Mouse (Mus musculus): Measurements from ENCODE around the gene Ypel2. TPM values are rescaled to one million over a fixed set of nuclear protein-coding genes. Genes with fewer than 3 reads are reported as not detected.

Gene Ypel2
- polyA plus RNA-seq, 2 experiments from 2014 or later = 5.0 to 8.5 TPM

DNA sequence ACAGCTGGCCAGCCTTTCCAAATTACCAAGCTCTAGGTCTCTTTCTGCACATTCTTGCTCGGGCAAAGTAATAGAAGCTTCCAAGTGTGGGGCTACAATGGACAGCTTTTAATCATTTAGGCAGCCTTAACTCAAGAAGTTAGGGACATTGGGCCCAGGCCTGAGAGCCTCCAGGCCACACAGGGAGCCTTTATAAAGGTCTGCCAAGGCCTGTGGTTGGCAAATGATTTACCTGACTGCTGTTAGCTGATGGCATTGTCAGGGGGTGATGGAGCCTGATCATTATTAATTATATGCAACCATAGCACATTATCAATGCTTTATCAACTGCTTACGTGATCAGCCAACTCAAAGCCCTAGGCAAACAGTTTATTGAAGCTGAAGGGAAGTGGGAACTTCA lies 33.2 kb downstream of the Ypel2 start:
- no peak for ATAC-seq

GRCm38 (mm10) chr11:86958721-86959675 lies 34.5 kb downstream of the Ypel2 start:
- no peak for ATAC-seq

GRCm38 (mm10) chr11:86958182-86958581 lies 35.3 kb downstream of the Ypel2 start:
- no peak for ATAC-seq

DNA sequence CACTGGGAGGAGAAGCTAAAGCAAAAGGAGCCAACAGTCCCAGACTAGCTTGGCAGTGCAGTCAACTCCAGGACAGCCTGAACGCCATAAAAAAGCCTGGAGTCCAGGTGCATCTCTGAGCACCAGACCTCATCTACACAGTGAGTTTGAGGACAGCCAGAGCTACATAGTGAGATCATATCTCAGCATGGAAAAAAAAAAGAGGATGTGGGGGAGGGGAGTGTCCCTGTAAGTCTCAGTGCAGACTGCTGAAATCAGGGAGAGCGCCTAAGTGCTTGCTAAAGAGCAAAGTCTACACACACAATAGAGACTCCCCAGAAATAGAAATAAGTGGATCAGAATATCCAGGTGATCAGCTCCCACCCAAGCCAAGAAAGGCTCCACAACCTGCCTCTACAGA lies 37.1 kb downstream of the Ypel2 start:
- no peak for ATAC-seq

GRCm38 (mm10) chr11:86954616-86955270 lies 38.8 kb downstream of the Ypel2 start:
- no peak for ATAC-seq

- no peak for ATAC-seq
Observed at GRCm38 (mm10) chr11:86953096-86953495, 40.4 kb downstream of the Ypel2 start.

GRCm38 (mm10) chr11:86952659-86953058 lies 40.8 kb downstream of the Ypel2 start:
- ATAC-seq = no peak

DNA sequence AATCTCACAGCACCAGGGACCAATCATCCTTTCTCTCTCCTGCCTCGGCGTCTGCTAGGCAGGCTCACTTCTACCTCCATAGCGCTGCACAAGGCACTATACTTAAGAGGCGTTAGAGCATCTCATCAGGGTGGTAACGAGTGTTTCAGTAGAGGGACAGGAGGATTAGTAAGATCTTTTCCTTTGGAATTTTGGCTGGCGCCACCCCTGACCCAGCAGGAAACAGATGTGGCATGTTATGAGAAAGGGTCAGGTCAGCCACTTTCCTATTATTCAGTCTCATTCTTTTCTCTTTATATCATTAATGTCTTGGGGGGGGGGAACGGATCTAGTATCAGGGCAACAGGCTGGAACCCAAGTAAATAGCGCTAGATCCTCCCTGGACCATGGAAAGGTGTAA lies 41.8 kb downstream of the Ypel2 start:
- ATAC-seq = no peak

GRCm38 (mm10) chr11:86950491-86950890 lies 43.0 kb downstream of the Ypel2 start:
- ATAC-seq = no peak

DNA sequence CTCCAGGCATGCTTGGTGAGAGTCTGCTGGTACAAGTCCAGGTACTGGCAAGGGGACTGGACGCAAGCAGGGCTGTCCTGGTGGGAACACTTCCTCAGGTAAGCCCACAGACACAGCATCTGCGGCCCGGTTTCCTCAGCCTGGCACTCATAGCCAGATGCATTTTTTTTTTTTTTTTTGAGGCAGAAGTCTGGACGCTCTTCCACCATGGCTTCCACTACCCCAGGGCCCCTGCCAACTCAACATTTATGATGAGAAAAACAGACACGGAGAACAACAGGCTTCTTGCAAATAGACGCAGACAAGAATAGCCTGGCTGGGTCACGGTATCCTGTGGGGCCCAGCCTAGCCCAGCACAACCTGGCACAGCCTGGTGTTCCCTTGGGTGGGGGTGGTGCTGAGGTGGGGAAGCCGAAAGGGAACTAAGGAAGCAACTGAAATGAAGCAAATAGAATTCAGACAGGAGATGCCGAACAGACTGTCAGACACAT lies 43.5 kb downstream of the Ypel2 start:
- ATAC-seq = no peak

DNA sequence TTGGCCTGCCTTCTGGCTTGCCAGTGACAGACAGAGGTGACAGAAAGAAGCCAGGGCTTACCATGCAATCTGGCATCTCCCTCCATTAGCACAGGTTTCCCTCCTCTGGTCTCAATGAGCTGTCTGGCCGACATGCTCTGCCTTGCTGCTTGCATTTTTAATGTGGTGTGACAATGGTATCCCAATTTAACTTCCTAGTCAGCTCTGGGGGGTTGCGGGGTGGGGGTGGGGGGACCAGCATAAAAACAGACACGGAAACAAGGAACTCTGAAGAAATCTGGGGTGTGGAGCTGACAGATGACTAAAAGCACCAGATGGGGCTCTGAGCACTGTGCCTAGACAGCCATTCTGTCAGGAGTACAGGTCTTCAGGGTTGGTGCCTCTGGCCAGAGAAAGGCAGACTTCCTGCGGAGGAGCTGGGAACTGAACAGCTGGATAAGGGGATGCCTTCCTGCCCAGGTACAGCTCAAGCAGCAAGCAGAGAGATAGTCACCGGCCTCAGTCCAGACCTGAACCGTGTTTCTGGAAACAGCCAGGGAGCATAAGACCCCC lies 46.8 kb downstream of the Ypel2 start:
- no peak for ATAC-seq

- no peak for ATAC-seq
Observed at GRCm38 (mm10) chr11:86945933-86946332, 47.6 kb downstream of the Ypel2 start.

- no peak for ATAC-seq
Observed at GRCm38 (mm10) chr11:86945058-86945457, 48.4 kb downstream of the Ypel2 start.

- ATAC-seq = no peak
Observed at GRCm38 (mm10) chr11:86944539-86944938, 49.0 kb downstream of the Ypel2 start.

- no peak for ATAC-seq
Observed at GRCm38 (mm10) chr11:86941904-86942303, 51.6 kb downstream of the Ypel2 start.

- ATAC-seq = no peak
Observed at GRCm38 (mm10) chr11:86939503-86939902, 54.0 kb downstream of the Ypel2 start.

- no peak for ATAC-seq
Observed at GRCm38 (mm10) chr11:86938551-86938950, 55.0 kb downstream of the Ypel2 start.

DNA sequence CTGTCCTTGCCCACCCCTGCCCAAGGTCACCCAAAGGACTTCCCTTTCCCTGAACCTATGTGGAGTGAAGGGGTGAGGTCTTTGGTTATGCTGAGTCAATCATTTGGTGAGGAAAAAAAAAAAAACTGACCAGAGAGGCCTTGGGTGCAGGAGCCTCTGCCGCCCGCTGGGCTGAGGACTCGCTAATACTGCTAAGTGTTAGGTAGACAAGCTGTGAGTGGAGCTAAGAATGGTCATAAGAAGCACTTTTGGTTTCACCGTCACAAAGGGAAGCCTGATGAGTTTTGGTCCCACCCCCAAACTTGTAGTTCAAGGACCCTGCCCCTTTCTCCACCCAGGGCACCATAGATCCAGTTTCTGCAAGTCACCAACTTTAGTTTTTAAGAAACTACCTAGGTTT lies 55.4 kb downstream of the Ypel2 start:
- ATAC-seq = no peak

- no peak for ATAC-seq
Observed at GRCm38 (mm10) chr11:86936938-86937337, 56.6 kb downstream of the Ypel2 start.

DNA sequence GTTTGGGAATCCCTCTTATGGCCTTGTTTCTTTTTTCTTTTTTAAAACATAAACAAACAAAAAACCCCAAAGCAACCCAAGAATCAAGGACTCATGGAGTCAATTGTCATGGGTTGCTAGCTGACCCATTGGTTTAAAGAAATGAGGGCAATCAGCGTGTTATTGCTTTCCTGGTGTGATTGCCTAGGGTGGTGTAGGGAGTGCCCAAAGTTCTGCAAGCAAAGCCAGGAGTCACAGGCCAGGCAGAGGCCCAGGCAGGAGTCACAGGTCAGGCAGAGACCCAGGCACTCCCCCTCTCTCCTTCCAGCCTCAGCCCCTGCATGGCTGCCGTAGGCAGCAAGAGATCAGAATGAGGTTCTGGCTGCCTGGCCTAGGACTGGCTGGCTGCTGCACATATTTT lies 58.6 kb downstream of the Ypel2 start:
- no peak for ATAC-seq

DNA sequence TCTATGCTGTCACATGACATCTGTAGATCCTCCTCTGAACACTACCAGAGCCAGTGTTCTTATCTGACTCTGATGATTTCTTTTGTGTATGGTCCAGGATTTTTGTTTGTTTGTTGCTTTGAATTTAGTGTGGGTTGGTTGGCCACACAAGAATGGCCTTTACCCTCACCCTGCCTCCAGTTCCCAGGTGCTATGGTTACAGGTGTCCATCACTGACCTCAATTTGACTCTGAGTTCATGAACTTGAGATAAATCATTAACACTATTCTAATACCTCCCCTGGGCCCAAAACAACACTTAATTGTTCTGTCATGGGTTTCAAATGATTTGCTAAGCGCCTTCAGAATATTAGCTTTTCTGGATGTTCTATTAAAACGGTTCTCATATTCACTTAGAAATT lies 61.3 kb downstream of the Ypel2 start:
- ATAC-seq = no peak

DNA sequence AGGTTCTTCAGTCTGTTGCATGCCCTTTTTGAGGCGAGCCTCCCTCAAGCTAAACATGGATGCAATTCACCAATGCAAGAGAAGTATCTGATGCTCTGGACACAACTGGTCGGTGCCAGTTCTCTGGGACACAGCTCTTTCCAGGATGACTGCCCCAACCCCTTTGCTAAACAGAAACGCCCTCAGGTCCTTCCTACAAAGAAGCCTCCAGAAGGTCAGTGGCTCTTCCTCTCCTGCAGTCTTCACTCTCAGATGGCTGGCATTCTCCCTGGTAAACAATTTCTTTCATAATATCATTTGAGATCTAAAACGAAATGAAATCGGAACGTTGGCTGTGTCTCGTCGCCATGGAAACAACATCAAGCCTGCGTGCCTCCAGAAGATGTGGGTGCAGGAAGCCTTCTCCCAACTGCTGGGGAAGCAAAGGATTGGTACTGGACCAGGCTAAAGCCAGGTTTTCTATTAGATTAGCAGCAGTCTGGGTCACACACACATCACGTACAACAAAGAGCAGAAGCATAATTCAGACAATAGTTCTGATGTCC lies 62.8 kb downstream of the Ypel2 start:
- no peak for ATAC-seq

- ATAC-seq = no peak
Observed at GRCm38 (mm10) chr11:86929985-86930384, 63.5 kb downstream of the Ypel2 start.

Measured in activated CD4-positive, CD25-positive, alpha-beta regulatory T cell, adult 4 months (primary cell).